Mouse (Mus musculus) olfactory bulb, adult 2 months (tissue): ENCODE data around the gene Acvr2a. TPM values are rescaled to one million over a fixed set of nuclear protein-coding genes. Genes with fewer than 3 reads are reported as not detected.
"Not testable (repeated sequence)": the region's sequence is repeated elsewhere in the genome, so short reads cannot be mapped to it uniquely, and the experiment has no call there.

Source experiments
- H3K27ac ChIP-seq: fragments of 200-500 bp; 2 replicates; pipeline ENCODE4 v1.5.1; 2012; ENCODE audit warnings: low read depth, low read length; ENCODE audit not compliant: insufficient read depth
- H3K4me1 ChIP-seq: fragments of 200-500 bp; 2 replicates; pipeline ENCODE4 v1.6.1; 2012; ENCODE audit warnings: low read length; ENCODE audit not compliant: control insufficient read depth, insufficient read depth
- H3K4me3 ChIP-seq: fragments of 200-500 bp; 2 replicates; pipeline ENCODE4 v1.5.1; 2012; ENCODE audit warnings: mild to moderate bottlenecking, low read depth, low read length, moderate library complexity; ENCODE audit not compliant: insufficient read depth
- CTCF ChIP-seq: fragments of 200-500 bp; IDR thresholded peaks from 2 replicates; pipeline ENCODE4 v1.5.1; 2012; ENCODE audit warnings: low read depth, mild to moderate bottlenecking, low read length, moderate library complexity; ENCODE audit not compliant: insufficient read depth
- POLR2A ChIP-seq: fragments of 200-500 bp; IDR thresholded peaks from 2 replicates; pipeline ENCODE4 v1.6.1; 2012; ENCODE audit warnings: mild to moderate bottlenecking, low read depth, low read length, moderate library complexity; ENCODE audit not compliant: insufficient read depth
- WGBS: fragments of 180-500 bp; shearing (Covaris S2); methylation state at CpG from one replicate; pipeline ENCODE4 v1.1.7; 2018; 5-methylcytosine and 5-hydroxymethylcytosine counted together
- polyA plus RNA-seq: library from polyadenylated mRNA; stranded (reverse); fragments of >200 nt; gene quantifications from 2 replicates; pipeline ENCODE4 v1.2.4, GENCODE M21; 2012; ENCODE audit warnings: low replicate concordance; ENCODE audit not compliant: missing spikeins, insufficient read depth, insufficient read length

The Acvr2a gene
- polyA plus RNA-seq, 1 experiment: not detected

DNA sequence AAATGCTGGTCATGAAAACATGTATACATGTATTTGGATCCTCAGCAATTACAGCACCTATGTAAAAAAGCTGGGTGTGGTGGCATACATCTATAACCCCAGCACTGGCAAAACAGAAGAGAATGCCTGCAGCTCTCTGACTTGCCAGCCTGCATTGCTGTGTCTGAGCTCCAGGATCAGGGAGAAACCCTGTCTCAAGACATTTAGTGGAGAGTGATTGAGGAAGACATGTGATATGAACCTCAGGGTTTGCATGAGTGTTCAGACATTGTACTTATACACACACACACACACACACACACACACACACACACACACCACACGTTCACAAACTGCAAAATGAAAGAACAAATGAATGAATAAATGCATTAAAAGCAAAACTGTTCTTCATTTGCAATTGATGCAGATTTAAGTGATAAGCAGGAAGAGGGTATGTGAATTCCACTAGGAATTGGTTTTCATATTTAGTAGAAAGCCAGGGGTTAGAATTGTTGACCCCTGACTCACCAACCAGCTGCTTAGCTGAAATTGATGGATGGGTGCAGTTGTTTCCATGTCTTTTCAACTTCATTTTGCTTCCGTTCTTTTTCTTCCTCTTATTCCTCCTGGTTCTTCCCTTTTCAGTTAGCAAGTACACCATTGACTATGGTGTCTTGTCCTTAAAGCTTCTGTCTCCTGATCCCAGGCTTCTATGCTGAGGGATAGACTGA is 32.9 kb downstream of the Acvr2a start:
- no peak for TF ChIP-seq POLR2A
- TF ChIP-seq CTCF: no peak
- WGBS: 79% methylated on average over 2 of the region's 2 CpGs
- no peak overlapping the region for H3K27ac ChIP-seq
- H3K4me3 ChIP-seq: no peak overlapping the region
- H3K4me1 ChIP-seq: no peaks in the 10 kb centered on the region

DNA sequence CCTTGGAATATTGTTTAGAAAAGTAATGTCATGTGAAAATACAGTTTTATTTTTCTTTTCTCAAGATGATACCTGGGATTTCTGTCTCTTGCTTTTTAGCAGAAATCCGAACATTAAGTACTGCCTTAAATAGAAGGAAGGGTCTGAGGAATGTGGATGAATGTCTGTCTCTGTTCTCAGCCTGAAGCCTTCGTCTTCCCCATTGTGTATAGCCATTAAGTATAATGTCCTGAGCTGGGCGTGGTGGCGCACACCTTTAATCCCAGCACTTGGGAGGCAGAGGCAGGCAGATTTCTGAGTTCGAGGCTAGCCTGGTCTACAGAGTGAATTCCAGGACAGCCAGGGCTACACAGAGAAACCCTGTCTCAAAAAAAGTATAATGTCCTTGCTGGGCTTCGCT is 51.7 kb downstream of the Acvr2a start:
- H3K4me3 ChIP-seq, H3K4me1 ChIP-seq, H3K27ac ChIP-seq: not testable (repeated sequence)
- 94% methylated on average over 6 of the region's 6 CpGs for WGBS

DNA sequence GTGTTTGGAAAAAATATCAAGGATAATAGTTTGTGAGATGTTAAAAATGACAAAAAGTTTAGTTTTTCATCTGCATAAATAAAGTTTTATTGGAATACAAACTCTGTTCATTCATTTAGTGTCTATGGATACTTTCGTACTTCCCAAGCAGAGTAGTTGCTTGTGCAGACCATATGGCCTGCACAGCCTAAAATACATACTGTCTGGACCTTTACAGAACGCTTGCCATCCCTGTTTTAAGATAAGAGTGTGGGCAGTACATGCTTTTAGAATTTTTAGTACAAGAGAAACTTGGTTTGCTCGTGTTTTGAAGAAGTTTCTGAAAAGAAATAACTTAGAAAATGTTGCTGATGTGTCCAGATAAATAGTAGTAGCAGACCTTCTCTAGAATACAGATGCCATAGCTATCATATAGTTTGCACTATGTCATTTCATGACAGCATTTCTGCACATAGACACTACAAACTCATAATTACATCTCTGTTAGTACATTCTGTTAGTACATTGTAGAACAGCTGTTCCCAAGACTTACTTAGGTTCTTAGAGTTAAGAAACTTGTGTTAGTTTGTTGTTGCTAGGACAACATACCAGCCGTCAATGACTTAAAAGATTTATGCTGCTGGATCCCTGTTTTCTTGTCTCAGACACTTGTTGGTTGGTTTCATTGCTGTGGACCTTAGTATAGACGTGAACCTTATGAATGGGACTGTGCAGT is 54.4 kb downstream of the Acvr2a start:
- WGBS: 88% methylated on average over 5 of the region's 5 CpGs
- Histone ChIP-seq H3K27ac (no peak overlapping the region), H3K4me3 (no peak overlapping the region)

DNA sequence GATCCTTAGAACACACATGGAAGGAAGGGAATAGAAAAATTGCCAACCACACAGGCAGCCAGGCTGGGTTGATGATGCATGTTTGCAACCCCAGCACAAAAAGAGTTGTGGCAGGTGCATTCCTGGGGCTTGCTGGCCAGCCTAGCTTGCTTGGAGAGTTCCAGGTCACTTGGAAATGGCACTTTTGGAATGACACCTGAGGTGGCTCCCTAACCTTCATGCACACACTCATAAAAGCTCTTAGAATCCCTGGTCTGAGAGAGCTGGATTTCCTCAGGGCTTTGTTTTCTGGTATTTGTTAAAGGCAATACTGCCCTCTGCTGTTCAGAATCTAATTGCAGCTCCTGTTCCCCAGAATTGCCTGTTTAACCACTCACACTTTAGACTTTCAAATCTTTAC is 72.0 kb downstream of the Acvr2a start:
- H3K4me3 ChIP-seq: no peak overlapping the region
- no peak overlapping the region for H3K27ac ChIP-seq
- no peak for TF ChIP-seq POLR2A
- 0 out of 2 replicates have a peak, but pooled peaks cover 2% of the 10 kb centered on the region for H3K4me1 ChIP-seq

More for the DNA sequence above, 54.4 kb downstream of the Acvr2a start:
- no peaks in the 10 kb centered on the region for H3K4me1 ChIP-seq
- TF ChIP-seq CTCF (no peak), POLR2A (no peak)

DNA sequence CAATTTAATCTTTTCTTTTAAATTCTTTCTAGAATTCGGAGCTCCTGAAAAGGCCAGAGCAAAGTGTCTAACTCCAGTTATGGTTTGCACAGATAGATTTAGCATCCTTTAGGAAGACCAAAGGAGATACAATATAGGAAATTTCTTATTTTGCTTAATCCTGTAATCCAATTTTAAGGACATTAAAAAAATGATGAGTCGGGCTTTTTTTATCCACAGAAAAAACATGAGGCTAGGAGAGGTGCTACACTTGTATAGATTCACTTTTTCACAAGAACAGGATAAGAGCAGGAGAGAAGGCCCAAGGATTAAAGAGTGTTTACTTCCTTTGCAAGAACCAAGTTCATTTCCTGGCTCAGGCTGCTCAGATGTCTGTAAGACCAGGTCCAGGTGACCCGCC is 81.3 kb downstream of the Acvr2a start:
- WGBS: 95% methylated on average over 3 of the region's 3 CpGs
- H3K4me1 ChIP-seq: 0 out of 2 replicates have a peak, but pooled peaks cover 2% of the 10 kb centered on the region

DNA sequence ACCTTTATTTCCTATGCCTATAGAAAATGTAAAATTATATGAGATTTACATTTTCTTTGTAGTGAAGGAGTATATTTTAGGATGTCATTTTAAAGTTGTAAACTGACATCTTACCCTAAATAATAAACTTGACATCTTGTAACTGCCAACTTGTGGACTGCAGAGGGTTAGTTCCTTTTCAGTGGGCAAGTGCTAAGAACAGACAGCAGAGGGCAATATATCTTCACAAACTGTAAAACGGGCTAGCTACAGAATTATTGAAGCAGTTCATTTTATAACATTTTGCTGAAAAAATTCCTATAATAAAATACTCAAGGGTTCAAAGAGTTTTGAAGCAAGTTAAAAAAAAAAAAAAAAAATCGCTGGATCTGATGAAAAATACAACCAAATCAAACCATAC is 95.0 kb downstream of the Acvr2a start:
- WGBS: 43% methylated on average over 2 of the region's 2 CpGs
- Histone ChIP-seq H3K4me3 (no peak overlapping the region), H3K27ac (no peak overlapping the region), H3K4me1 (no peaks in the 10 kb centered on the region)
- no peak for TF ChIP-seq CTCF
- TF ChIP-seq POLR2A: no peak

More for the DNA sequence above, 81.3 kb downstream of the Acvr2a start:
- no peak overlapping the region for H3K27ac ChIP-seq
- TF ChIP-seq POLR2A: no peak
- TF ChIP-seq CTCF: no peak
- no peak overlapping the region for H3K4me3 ChIP-seq

DNA sequence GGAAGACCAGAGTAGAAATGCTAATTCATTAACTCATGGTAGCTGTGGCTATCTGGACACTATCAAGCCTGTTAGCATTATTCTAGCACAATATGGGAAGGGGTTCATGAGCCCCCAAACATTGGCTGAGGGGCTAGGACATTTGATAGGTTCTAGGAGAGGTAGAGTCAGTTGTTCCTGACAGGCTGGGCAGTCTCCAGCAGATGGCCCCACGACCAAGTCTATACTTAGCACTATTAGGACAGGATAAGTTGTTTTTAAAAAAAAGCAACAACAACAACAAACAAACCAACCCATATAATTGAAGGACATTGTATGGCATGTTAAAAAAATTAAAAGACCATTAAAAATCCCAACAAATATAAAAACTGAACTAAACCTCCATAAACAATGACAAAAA is 100.3 kb downstream of the Acvr2a start:
- no peak overlapping the region for H3K27ac ChIP-seq
- no peak overlapping the region for H3K4me3 ChIP-seq
- no peaks in the 10 kb centered on the region for H3K4me1 ChIP-seq
- 49% methylated on average over 1 of the region's 1 CpGs for WGBS
- no peak for TF ChIP-seq POLR2A
- no peak for TF ChIP-seq CTCF

DNA sequence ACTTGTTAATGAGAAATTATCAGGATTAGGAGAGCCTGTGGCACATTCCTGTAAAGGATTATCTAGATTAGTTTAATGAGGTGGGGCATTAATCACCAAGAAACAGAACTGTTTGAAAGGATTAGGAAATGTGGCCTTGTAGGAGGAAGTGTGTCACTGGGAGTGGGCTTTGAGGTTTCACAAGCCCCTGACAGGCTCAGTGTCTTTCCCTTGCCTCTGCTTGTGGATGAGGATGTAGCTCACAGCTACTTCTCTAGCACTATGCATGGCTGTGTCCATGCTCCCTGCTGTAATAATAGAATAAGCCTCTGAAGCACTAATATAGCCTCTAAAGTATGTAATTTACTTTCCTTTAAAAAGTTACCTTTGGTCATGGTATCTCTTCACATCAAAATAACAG is 101.9 kb downstream of the Acvr2a start:
- TF ChIP-seq POLR2A (no peak), CTCF (no peak)
- Histone ChIP-seq H3K27ac (no peak overlapping the region), H3K4me1 (no peaks in the 10 kb centered on the region), H3K4me3 (no peak overlapping the region)

DNA sequence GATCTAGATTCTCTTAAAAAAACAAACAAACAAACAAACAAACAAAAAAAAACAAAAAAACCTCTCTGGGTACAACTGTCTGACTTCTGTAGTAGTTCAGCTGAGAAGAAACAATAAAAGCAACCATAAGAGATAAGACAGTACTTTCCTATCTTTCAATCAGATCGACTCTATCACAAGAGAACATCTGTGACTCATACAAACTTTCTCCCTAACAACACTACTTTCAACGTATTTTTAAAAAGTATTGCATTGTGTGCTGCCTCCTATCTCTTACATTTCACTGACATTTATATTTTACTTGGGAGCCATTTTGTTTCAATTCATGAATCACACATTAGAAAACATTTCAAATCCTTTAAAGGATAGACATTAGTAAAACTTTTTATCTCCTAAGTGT is 121.1 kb downstream of the Acvr2a start:
- Histone ChIP-seq H3K27ac (no peak overlapping the region), H3K4me3 (no peak overlapping the region), H3K4me1 (no peaks in the 10 kb centered on the region)
- TF ChIP-seq POLR2A: no peak
- TF ChIP-seq CTCF: no peak
- 86% methylated on average over 2 of the region's 2 CpGs for WGBS
